Mouse (Mus musculus) small intestine, adult 2 months (tissue): ENCODE data around the gene Akap13.

Experiments
- CTCF ChIP-seq: fragments of 200-500 bp; IDR thresholded peaks from 2 replicates; pipeline ENCODE4 v1.5.1; 2012; ENCODE audit warnings: low read depth, mild to moderate bottlenecking, control low read depth, inconsistent platforms, low read length, moderate library complexity, mixed read lengths; ENCODE audit not compliant: insufficient replicate concordance, insufficient read length; ENCODE audit errors: extremely low read depth
- POLR2A ChIP-seq: fragments of 200-500 bp; IDR thresholded peaks from 2 replicates; pipeline ENCODE4 v1.6.1; 2012; ENCODE audit warnings: low read depth, mild to moderate bottlenecking, control low read depth, inconsistent platforms, low read length, moderate library complexity

DNA sequence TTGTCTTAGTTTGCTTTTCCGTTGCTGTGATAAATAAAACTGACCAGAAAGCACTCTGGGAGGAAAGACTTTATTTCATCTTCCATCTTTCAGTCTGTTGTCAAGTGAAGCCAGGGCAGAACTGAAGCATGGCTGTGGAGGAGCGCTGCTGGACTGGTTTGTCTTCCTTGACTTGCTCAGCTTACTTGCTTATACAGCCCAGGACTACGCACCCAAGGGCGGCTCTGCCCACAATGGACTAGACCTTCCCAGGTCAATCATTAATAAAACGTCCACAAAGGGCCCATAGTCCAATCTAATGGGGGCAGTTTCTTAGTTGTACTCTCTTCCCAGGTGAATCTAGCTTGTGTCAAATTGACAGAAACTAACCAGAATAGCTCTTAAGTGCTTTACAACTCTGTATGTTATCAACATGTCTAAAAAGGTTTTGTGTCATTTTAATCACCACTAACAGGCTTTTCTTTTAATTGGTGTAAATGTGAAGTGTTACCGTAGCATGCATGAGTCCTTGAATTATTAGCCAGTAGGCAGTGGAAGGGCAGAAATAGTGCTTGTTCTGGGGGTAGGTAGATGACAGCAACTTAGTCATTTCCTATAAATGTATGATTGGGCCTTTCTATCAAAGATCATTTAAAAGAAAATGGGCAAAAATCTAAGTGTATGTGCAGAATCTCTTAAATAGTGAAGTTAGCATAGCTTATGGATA is 25.5 kb downstream of the Akap13 start:
- TF ChIP-seq CTCF: no peak
- peak; percentile 55; the same call in 1 of the 2 replicates for TF ChIP-seq POLR2A
